Mouse (Mus musculus) hindbrain, embryonic 16.5 days (tissue): Measurements from ENCODE around the gene Tmbim7. TPM values are rescaled to one million over a fixed set of nuclear protein-coding genes. Genes with fewer than 3 reads are reported as not detected.

Source experiments
- ATAC-seq: fragments of 200-750 bp; cut with Nextera tagmentation; 2 replicates; pipeline ENCODE4 v1.8.0; 2017; ENCODE audit warnings: moderate TSS enrichment, moderate library complexity
- H3K27ac ChIP-seq: fragments of 300-500 bp; sonication (generic); 2 replicates; pipeline ENCODE4 v1.5.1; 2014; ENCODE audit warnings: low read depth, mild to moderate bottlenecking, control low read depth, low read length, moderate library complexity
- H3K27me3 ChIP-seq: fragments of 300-500 bp; sonication (generic); replicated peaks from 2 replicates; pipeline ENCODE4 v1.6.1; 2014; ENCODE audit warnings: low read length; ENCODE audit not compliant: control insufficient read depth, insufficient read depth
- H3K36me3 ChIP-seq: fragments of 300-500 bp; sonication (generic); 2 replicates; pipeline ENCODE4 v1.6.1; 2014; ENCODE audit warnings: mild to moderate bottlenecking, low read length, moderate library complexity, mixed read lengths; ENCODE audit not compliant: control insufficient read depth, insufficient read depth
- H3K4me1 ChIP-seq: fragments of 300-500 bp; sonication (generic); 2 replicates; pipeline ENCODE4 v1.6.1; 2014; ENCODE audit warnings: low read depth, low read length; ENCODE audit not compliant: control insufficient read depth, insufficient read depth
- H3K4me2 ChIP-seq: fragments of 300-500 bp; sonication (generic); 2 replicates; pipeline ENCODE4 v1.6.1; 2014; ENCODE audit warnings: mild to moderate bottlenecking, low read length, control low read depth, moderate library complexity
- H3K4me3 ChIP-seq: fragments of 300-500 bp; sonication (generic); 2 replicates; pipeline ENCODE4 v1.5.1; 2014; ENCODE audit warnings: mild to moderate bottlenecking, low read length, control low read depth, moderate library complexity
- H3K9ac ChIP-seq: fragments of 300-500 bp; sonication (generic); 2 replicates; pipeline ENCODE4 v1.6.1; 2014; ENCODE audit warnings: low read depth, mild to moderate bottlenecking, control low read depth, low read length, moderate library complexity
- H3K9me3 ChIP-seq: fragments of 300-500 bp; sonication (generic); 2 replicates; pipeline ENCODE4 v1.6.1; 2014; ENCODE audit warnings: mild to moderate bottlenecking, low read length, moderate library complexity; ENCODE audit not compliant: control insufficient read depth
- WGBS: fragments of 180-500 bp; shearing (Covaris S2); extraction: QIAGEN DNeasy Blood & Tissue Kit; methylation state at CpG from one replicate; pipeline ENCODE4 v1.1.7; 2014; 5-methylcytosine and 5-hydroxymethylcytosine counted together
- polyA plus RNA-seq: library from polyadenylated mRNA; unstranded; fragments of >200 nt; fragmentation: Nextera tagmentation; extraction: Ambion mirVana; gene quantifications from 2 replicates; pipeline ENCODE4 v1.2.1, GENCODE M21; 2015

The Tmbim7 gene
- polyA plus RNA-seq, 1 experiment from 2014 or later: not detected

GRCm38 (mm10) chr5:3692956-3693355 lies 42.0 kb downstream of the Tmbim7 start:
- no peak for ATAC-seq
- Histone ChIP-seq H3K36me3 (peaks cover 24% of the 10 kb centered on the region), H3K4me1 (no peaks in the 10 kb centered on the region), H3K4me3 (no peak overlapping the region), H3K27ac (no peak overlapping the region), H3K9me3 (no peaks in the 10 kb centered on the region), H3K9ac (no peak overlapping the region), H3K4me2 (no peak overlapping the region), H3K27me3 (no peaks in the 10 kb centered on the region)
- WGBS: 93% methylated on average over 9 of the region's 9 CpGs

- WGBS: 89% methylated on average over 4 of the region's 4 CpGs
- H3K4me2 ChIP-seq: no peak overlapping the region
- H3K4me1 ChIP-seq: no peaks in the 10 kb centered on the region
- H3K4me3 ChIP-seq: no peak overlapping the region
- no peaks in the 10 kb centered on the region for H3K27me3 ChIP-seq
- H3K9ac ChIP-seq: no peak overlapping the region
- peaks cover 17% of the 10 kb centered on the region for H3K36me3 ChIP-seq
- no peak for ATAC-seq
- no peaks in the 10 kb centered on the region for H3K9me3 ChIP-seq
- no peak overlapping the region for H3K27ac ChIP-seq
Measured at GRCm38 (mm10) chr5:3695191-3695590, 44.2 kb downstream of the Tmbim7 start.

GRCm38 (mm10) chr5:3696031-3696430 lies 45.0 kb downstream of the Tmbim7 start:
- Histone ChIP-seq H3K36me3 (peaks cover 17% of the 10 kb centered on the region), H3K9ac (no peak overlapping the region), H3K4me1 (no peaks in the 10 kb centered on the region), H3K27ac (no peak overlapping the region), H3K27me3 (no peaks in the 10 kb centered on the region), H3K9me3 (no peaks in the 10 kb centered on the region), H3K4me3 (no peak overlapping the region), H3K4me2 (no peak overlapping the region)
- WGBS: 84% methylated on average over 3 of the region's 3 CpGs
- no peak for ATAC-seq

- 91% methylated on average over 5 of the region's 5 CpGs for WGBS
- Histone ChIP-seq H3K27me3 (no peaks in the 10 kb centered on the region), H3K27ac (no peak overlapping the region), H3K9me3 (no peaks in the 10 kb centered on the region), H3K9ac (no peak overlapping the region), H3K36me3 (peaks cover 7% of the 10 kb centered on the region), H3K4me1 (no peaks in the 10 kb centered on the region), H3K4me2 (no peak overlapping the region), H3K4me3 (no peak overlapping the region)
- ATAC-seq: no peak
Measured at GRCm38 (mm10) chr5:3700025-3700424, 49.0 kb downstream of the Tmbim7 start.

- Histone ChIP-seq H3K36me3 (peaks cover 5% of the 10 kb centered on the region), H3K4me1 (no peaks in the 10 kb centered on the region), H3K9me3 (no peaks in the 10 kb centered on the region), H3K27me3 (no peaks in the 10 kb centered on the region), H3K27ac (no peak overlapping the region), H3K4me3 (no peak overlapping the region), H3K4me2 (no peak overlapping the region), H3K9ac (no peak overlapping the region)
- no peak for ATAC-seq
- WGBS: 76% methylated on average over 4 of the region's 4 CpGs
Measured at GRCm38 (mm10) chr5:3702180-3702579, 51.2 kb downstream of the Tmbim7 start.

- no peak overlapping the region for H3K4me2 ChIP-seq
- H3K4me1 ChIP-seq: no peaks in the 10 kb centered on the region
- no peak overlapping the region for H3K4me3 ChIP-seq
- WGBS: 94% methylated on average over 5 of the region's 5 CpGs
- H3K27ac ChIP-seq: no peak overlapping the region
- H3K27me3 ChIP-seq: no peaks in the 10 kb centered on the region
- H3K36me3 ChIP-seq: peaks cover 13% of the 10 kb centered on the region
- H3K9ac ChIP-seq: no peak overlapping the region
- no peak for ATAC-seq
- H3K9me3 ChIP-seq: no peaks in the 10 kb centered on the region
Measured at GRCm38 (mm10) chr5:3715800-3716199, 64.8 kb downstream of the Tmbim7 start.

GRCm38 (mm10) chr5:3719371-3719770 lies 68.4 kb downstream of the Tmbim7 start:
- no peaks in the 10 kb centered on the region for H3K27me3 ChIP-seq
- ATAC-seq: no peak
- H3K27ac ChIP-seq: no peak overlapping the region
- H3K4me1 ChIP-seq: no peaks in the 10 kb centered on the region
- H3K36me3 ChIP-seq: peaks cover 18% of the 10 kb centered on the region
- WGBS: 94% methylated on average over 4 of the region's 4 CpGs
- H3K4me2 ChIP-seq: no peak overlapping the region
- no peak overlapping the region for H3K9ac ChIP-seq
- H3K4me3 ChIP-seq: no peak overlapping the region
- no peaks in the 10 kb centered on the region for H3K9me3 ChIP-seq

GRCm38 (mm10) chr5:3722873-3723272 lies 71.9 kb downstream of the Tmbim7 start:
- Histone ChIP-seq H3K4me2 (no peak overlapping the region), H3K27me3 (no peaks in the 10 kb centered on the region), H3K4me1 (no peaks in the 10 kb centered on the region), H3K9me3 (no peaks in the 10 kb centered on the region), H3K36me3 (peaks cover 18% of the 10 kb centered on the region), H3K27ac (no peak overlapping the region), H3K4me3 (no peak overlapping the region), H3K9ac (no peak overlapping the region)
- 93% methylated on average over 2 of the region's 2 CpGs for WGBS
- ATAC-seq: no peak

- H3K9ac ChIP-seq: no peak overlapping the region
- H3K27me3 ChIP-seq: no peaks in the 10 kb centered on the region
- no peak overlapping the region for H3K27ac ChIP-seq
- H3K4me2 ChIP-seq: no peak overlapping the region
- no peak for ATAC-seq
- no peak overlapping the region for H3K4me3 ChIP-seq
- H3K9me3 ChIP-seq: no peaks in the 10 kb centered on the region
- H3K4me1 ChIP-seq: no peaks in the 10 kb centered on the region
- H3K36me3 ChIP-seq: peaks cover 18% of the 10 kb centered on the region
- 97% methylated on average over 2 of the region's 2 CpGs for WGBS
Measured at GRCm38 (mm10) chr5:3723415-3723814, 72.4 kb downstream of the Tmbim7 start.

- ATAC-seq: no peak
- Histone ChIP-seq H3K27me3 (no peaks in the 10 kb centered on the region), H3K4me1 (no peaks in the 10 kb centered on the region), H3K36me3 (peaks cover 10% of the 10 kb centered on the region; the same call in 1 of the 2 replicates), H3K9me3 (no peaks in the 10 kb centered on the region), H3K9ac (no peak overlapping the region), H3K4me3 (no peak overlapping the region), H3K4me2 (no peak overlapping the region), H3K27ac (no peak overlapping the region)
- WGBS: 68% methylated on average over 1 of the region's 1 CpGs
Measured at GRCm38 (mm10) chr5:3725491-3725890, 74.5 kb downstream of the Tmbim7 start.
